ENCODE assay signal across 8 mouse cellular contexts in the genomic region with DNA sequence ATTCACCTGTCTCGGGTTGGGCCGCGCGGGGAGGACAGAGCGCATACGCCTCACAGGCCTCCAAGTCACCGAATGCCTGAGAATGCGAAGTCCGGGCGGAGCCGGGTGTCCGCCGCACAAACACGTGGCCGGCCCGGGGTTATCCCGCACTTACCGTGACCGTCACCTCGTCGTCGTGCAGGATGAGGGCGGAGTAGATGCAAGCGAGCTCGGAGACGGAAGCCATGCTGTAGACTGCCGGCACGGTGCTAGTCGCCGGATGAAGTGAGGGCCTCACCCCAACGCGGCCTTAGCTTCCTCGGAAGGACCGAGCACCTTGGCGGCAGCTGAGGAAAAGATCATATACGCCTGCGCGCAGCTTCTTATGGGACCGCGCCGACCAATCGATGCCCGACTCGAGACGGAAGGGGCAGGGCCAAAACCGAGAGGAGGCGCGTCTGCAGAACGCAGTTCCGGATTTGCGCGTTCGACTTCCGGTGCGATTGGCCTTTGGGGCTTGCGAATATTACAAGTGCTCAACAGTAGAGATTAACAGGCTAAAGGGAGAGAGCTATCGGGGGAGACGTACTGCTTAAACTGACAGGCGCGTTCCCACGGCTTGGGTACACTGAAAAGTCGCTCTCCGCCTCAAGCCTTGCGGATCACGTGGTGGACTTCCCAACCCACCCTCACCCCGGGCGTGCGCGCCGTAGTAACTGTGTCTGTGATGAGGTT. TPM values are rescaled to one million over a fixed set of nuclear protein-coding genes. Genes with fewer than 3 reads are reported as not detected.
DNase-seq lines count a peak whose midpoint lies in the region; ATAC-seq and TF ChIP-seq lines count a peak whose summit lies in the region.

A gene (minus strand): TSS at position 340 of the 714 bp plus-strand sequence.

- H3K4me1 ChIP-seq in embryonic facial prominence, embryonic 13.5 days: peaks cover 20% of the 10 kb centered on the region
- peaks cover 4% of the 10 kb centered on the region; the same call in 1 of the 2 replicates for H3K4me1 ChIP-seq in kidney, adult 2 months (ENCODE audit: control insufficient read depth, insufficient read depth, low read length)
- H3K4me1 ChIP-seq in limb, embryonic 12.5 days (replicated peaks): peaks cover 18% of the 10 kb centered on the region
- H3K4me1 ChIP-seq in midbrain, embryonic 15.5 days: peaks cover 21% of the 10 kb centered on the region
- H3K4me1 ChIP-seq in spleen, adult 2 months (ENCODE audit: control insufficient read depth, insufficient read depth, insufficient read length): 0 out of 2 replicates have a peak, but pooled peaks cover 5% of the 10 kb centered on the region

- H3K4me3 ChIP-seq in embryonic facial prominence, embryonic 13.5 days: peak within 1 kb of the TSS; percentile 94
- peak within 1 kb of the TSS; percentile 78 for H3K4me3 ChIP-seq in kidney, adult 2 months (ENCODE audit: insufficient read depth, low read depth, low read length)
- H3K4me3 ChIP-seq in limb, embryonic 12.5 days (replicated peaks): peak within 1 kb of the TSS; percentile 90
- peak within 1 kb of the TSS; percentile 96 for H3K4me3 ChIP-seq in midbrain, embryonic 15.5 days
- H3K4me3 ChIP-seq in spleen, adult 2 months (ENCODE audit: extremely low read depth, insufficient read depth, insufficient read length): peak within 1 kb of the TSS; percentile 85

- WGBS in embryonic facial prominence, embryonic 13.5 days: under 1% methylated on average over 70 of the region's 70 CpGs
- under 1% methylated on average over 70 of the region's 70 CpGs for WGBS in kidney, adult 2 months
- WGBS in limb, embryonic 12.5 days: under 1% methylated on average over 70 of the region's 70 CpGs
- under 1% methylated on average over 70 of the region's 70 CpGs for WGBS in midbrain, embryonic 15.5 days
- under 1% methylated on average over 68 of the region's 70 CpGs for WGBS in spleen, adult 2 months

- TF ChIP-seq POLR2A in kidney, adult 2 months (IDR thresholded peaks at IDR 0.05; ENCODE audit: low read depth, low read length): peak; percentile 79
- TF ChIP-seq POLR2A in spleen, adult 2 months (IDR thresholded peaks at IDR 0.05; ENCODE audit: low read depth, low read length): peak; percentile 56; the same call in 1 of the 2 replicates

- TF ChIP-seq CTCF in kidney, adult 2 months (conservative IDR thresholded peaks at IDR 0.05; ENCODE audit: insufficient read depth, insufficient read length, low read depth, low read length): no peak
- no peak for TF ChIP-seq CTCF in spleen, adult 2 months (IDR thresholded peaks at IDR 0.05; ENCODE audit: extremely low read depth, insufficient read depth, insufficient read length, insufficient replicate concordance)

- ATAC-seq in embryonic facial prominence, embryonic 13.5 days (ENCODE audit: insufficient number of reproducible peaks, insufficient read depth, low FRiP score, low TSS enrichment, low read depth): peak; percentile 93
- peak; percentile 90 for ATAC-seq in limb, embryonic 12.5 days (ENCODE audit: insufficient number of reproducible peaks, insufficient read depth, low FRiP score, low TSS enrichment, low read depth)
- ATAC-seq in midbrain, embryonic 15.5 days (replicated peaks): peak; percentile 97

- peak; percentile 93 for DNase-seq in 3134 (ENCODE audit: extremely low read depth, insufficient read length, low spot score)
- peak; percentile 96 to 97 for DNase-seq in adrenal gland, postnatal 36 days
- DNase-seq in heart, adult 18-20 months: peak; percentile 98
- peak; percentile 98 for DNase-seq in kidney, adult 2 months
- peak; percentile 94 to 95 for DNase-seq in spleen, adult 2 months (ENCODE audit: low read depth in 1 of 2, low spot score in 2 of 2)

- no peaks in the 10 kb centered on the region for H3K9me3 ChIP-seq in embryonic facial prominence, embryonic 13.5 days
- no peaks in the 10 kb centered on the region for H3K9me3 ChIP-seq in limb, embryonic 12.5 days
- H3K9me3 ChIP-seq in midbrain, embryonic 15.5 days: no peaks in the 10 kb centered on the region

- H3K4me2 ChIP-seq in embryonic facial prominence, embryonic 13.5 days: peak within 1 kb of the TSS; percentile 82
- peak within 1 kb of the TSS; percentile 77 for H3K4me2 ChIP-seq in limb, embryonic 12.5 days
- H3K4me2 ChIP-seq in midbrain, embryonic 15.5 days: peak within 1 kb of the TSS; percentile 82

- peaks cover 49% of the 10 kb centered on the region for H3K36me3 ChIP-seq in embryonic facial prominence, embryonic 13.5 days
- H3K36me3 ChIP-seq in kidney, adult 2 months (ENCODE audit: control insufficient read depth, insufficient read depth, low read length): peaks cover 3% of the 10 kb centered on the region
- H3K36me3 ChIP-seq in limb, embryonic 12.5 days: peaks cover 55% of the 10 kb centered on the region
- peaks cover 12% of the 10 kb centered on the region for H3K36me3 ChIP-seq in midbrain, embryonic 15.5 days (replicated peaks)
- peaks cover 14% of the 10 kb centered on the region for H3K36me3 ChIP-seq in spleen, adult 2 months (ENCODE audit: control insufficient read depth, insufficient read depth, low read length)

- H3K9ac ChIP-seq in embryonic facial prominence, embryonic 13.5 days: peak within 1 kb of the TSS; percentile 95
- H3K9ac ChIP-seq in limb, embryonic 12.5 days (replicated peaks): peak within 1 kb of the TSS; percentile 88
- H3K9ac ChIP-seq in midbrain, embryonic 15.5 days: peak within 1 kb of the TSS; percentile 78

- H3K27me3 ChIP-seq in embryonic facial prominence, embryonic 13.5 days: no peaks in the 10 kb centered on the region
- no peaks in the 10 kb centered on the region for H3K27me3 ChIP-seq in kidney, adult 2 months (replicated peaks; ENCODE audit: control insufficient read depth, insufficient read depth, low read length)
- H3K27me3 ChIP-seq in limb, embryonic 12.5 days: no peaks in the 10 kb centered on the region
- H3K27me3 ChIP-seq in midbrain, embryonic 15.5 days (replicated peaks): no peaks in the 10 kb centered on the region
- no peaks in the 10 kb centered on the region for H3K27me3 ChIP-seq in spleen, adult 2 months (ENCODE audit: control insufficient read depth, insufficient read depth, low read length)

- H3K27ac ChIP-seq in embryonic facial prominence, embryonic 13.5 days: peak within 1 kb of the TSS; percentile 96
- peak within 1 kb of the TSS; percentile 84 for H3K27ac ChIP-seq in kidney, adult 2 months (ENCODE audit: insufficient read depth, low read depth, low read length)
- peak within 1 kb of the TSS; percentile 94 for H3K27ac ChIP-seq in limb, embryonic 12.5 days
- H3K27ac ChIP-seq in midbrain, embryonic 15.5 days: peak within 1 kb of the TSS; percentile 95
- peak within 1 kb of the TSS; percentile 97 for H3K27ac ChIP-seq in spleen, adult 2 months (ENCODE audit: insufficient read depth, low read length)

RNA-seq across cellular contexts. Expression of the gene that starts here (rescaled TPM):
- 1,000 to 10,000 TPM; 2,143 to 2,265 TPM for total RNA-seq in adrenal gland, postnatal 36 days (2021)
- polyA plus RNA-seq in embryonic facial prominence, embryonic 13.5 days (2015; fragmentation: Nextera tagmentation; extraction: Ambion mirVana): 1,553 and 1,557 TPM in 2 replicates
- 1,000 to 10,000 TPM; 1,497 to 1,660 TPM for total RNA-seq in heart, adult 18-20 months (2021)
- 6,294 and 8,063 TPM in 2 replicates for polyA plus RNA-seq in kidney, adult 2 months (2012; rRNA removed)
- 1,045 and 1,109 TPM in 2 replicates for polyA plus RNA-seq in limb, embryonic 12.5 days (2016; fragmentation: Nextera tagmentation; extraction: Ambion mirVana)
- 856 and 860 TPM in 2 replicates for polyA plus RNA-seq in midbrain, embryonic 15.5 days (2015; fragmentation: Nextera tagmentation; extraction: Ambion mirVana)
- polyA plus RNA-seq in spleen, adult 2 months (2012; rRNA removed): 10,671 and 13,207 TPM in 2 replicates

Comparison
In these comparisons a context has a peak if more than half of its experiments do, and no peak if none do; other contexts are left out.
1. Peak in every context shown above with its lines: DNase-seq, ATAC-seq, H3K4me3 ChIP-seq and H3K27ac ChIP-seq.